Mouse (Mus musculus): ENCODE measurements around the gene Ccdc124. TPM values are rescaled to one million over a fixed set of nuclear protein-coding genes. Genes with fewer than 3 reads are reported as not detected.

Ccdc124 gene
- polyA plus RNA-seq, 1 experiment = 62.8 TPM

DNA sequence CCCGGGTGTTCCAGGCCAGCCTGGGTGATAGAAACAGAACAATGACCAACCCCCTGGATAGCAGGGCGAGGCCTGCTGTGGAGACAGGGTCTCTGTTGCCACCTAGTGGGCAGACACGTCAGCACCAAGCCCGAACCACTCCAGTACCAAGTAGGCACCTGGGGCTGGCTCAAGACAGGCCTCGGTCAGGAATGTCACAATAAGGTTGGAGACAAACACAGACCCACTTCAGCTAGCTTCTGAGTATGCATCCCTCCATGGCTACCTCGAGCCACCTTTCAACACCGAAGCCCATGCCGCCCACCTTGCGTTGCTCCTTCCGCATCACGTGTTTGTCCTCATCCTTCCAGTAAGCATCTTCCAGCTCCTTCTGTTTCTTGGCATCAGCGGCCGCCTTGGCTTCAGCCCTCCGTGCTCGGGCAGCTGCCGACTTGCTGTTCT, 4.1 kb downstream of the Ccdc124 start:
- Histone ChIP-seq H3K36me3 (ENCODE audit: control insufficient read depth, insufficient read depth, low read length, poor library complexity, severe bottlenecking) (no peaks in the 10 kb centered on the region; the same call in 1 of the 2 replicates), H3K9ac (ENCODE audit: low read depth, poor library complexity, severe bottlenecking) (peak overlapping the region; percentile 6; the same call in 1 of the 2 replicates), H3K4me1 (ENCODE audit: control insufficient read depth, insufficient read depth, low read length) (peaks cover 4% of the 10 kb centered on the region), H3K9me3 (replicated peaks; ENCODE audit: control insufficient read depth, insufficient read depth, low read length, poor library complexity, severe bottlenecking) (no peaks in the 10 kb centered on the region), H3K4me3 (ENCODE audit: low read depth, low read length) (peak overlapping the region; percentile 9; the same call in 1 of the 2 replicates), H3K27me3 (ENCODE audit: control insufficient read depth, insufficient read depth, low read length, poor library complexity, severe bottlenecking) (no peaks in the 10 kb centered on the region), H3K27ac (ENCODE audit: insufficient read depth, low read length) (peak overlapping the region; percentile 15; the same call in 1 of the 2 replicates)
- TF ChIP-seq POLR2A (IDR thresholded peaks at IDR 0.05; ENCODE audit: insufficient read depth, low read length) (no peak), EP300 (IDR thresholded peaks at IDR 0.05; ENCODE audit: insufficient read depth, low read depth, low read length) (peak; percentile 57; the same call in 1 of the 2 replicates), CTCF (IDR thresholded peaks at IDR 0.05; ENCODE audit: low read depth, low read length) (peak; percentile 96)

DNA sequence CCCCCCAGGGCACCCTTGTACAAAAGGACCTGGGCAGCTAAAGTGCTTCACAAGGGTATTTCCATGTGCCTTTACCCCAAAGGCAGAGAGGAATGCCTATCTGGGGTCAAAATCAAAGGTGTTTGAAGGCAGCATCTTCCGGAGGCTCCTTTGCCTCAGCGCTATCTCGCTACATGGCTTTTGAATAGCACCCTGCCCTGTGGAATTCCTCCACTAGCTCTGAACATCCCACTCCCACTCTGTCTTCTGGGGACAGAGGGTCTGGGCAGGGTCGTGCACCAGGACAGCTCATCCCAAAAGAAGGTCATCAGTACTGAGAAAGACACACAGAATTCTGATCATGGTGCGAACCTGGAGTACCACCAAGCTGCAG, 4.5 kb downstream of the Ccdc124 start:
- no peak for TF ChIP-seq EP300 (IDR thresholded peaks at IDR 0.05; ENCODE audit: insufficient read depth, low read depth, low read length)
- no peak for TF ChIP-seq POLR2A (IDR thresholded peaks at IDR 0.05; ENCODE audit: insufficient read depth, low read length)
- no peak for TF ChIP-seq CTCF (IDR thresholded peaks at IDR 0.05; ENCODE audit: low read depth, low read length)
- Histone ChIP-seq H3K9me3 (replicated peaks; ENCODE audit: control insufficient read depth, insufficient read depth, low read length, poor library complexity, severe bottlenecking) (no peaks in the 10 kb centered on the region), H3K4me1 (ENCODE audit: control insufficient read depth, insufficient read depth, low read length) (peaks cover 6% of the 10 kb centered on the region), H3K4me3 (ENCODE audit: low read depth, low read length) (peak overlapping the region; percentile 55), H3K27ac (ENCODE audit: insufficient read depth, low read length) (peak overlapping the region; percentile 23), H3K9ac (ENCODE audit: low read depth, poor library complexity, severe bottlenecking) (peak overlapping the region; percentile 30), H3K36me3 (ENCODE audit: control insufficient read depth, insufficient read depth, low read length, poor library complexity, severe bottlenecking) (no peaks in the 10 kb centered on the region; the same call in 1 of the 2 replicates), H3K27me3 (ENCODE audit: control insufficient read depth, insufficient read depth, low read length, poor library complexity, severe bottlenecking) (0 out of 2 replicates have a peak, but pooled peaks cover 3% of the 10 kb centered on the region)

DNA sequence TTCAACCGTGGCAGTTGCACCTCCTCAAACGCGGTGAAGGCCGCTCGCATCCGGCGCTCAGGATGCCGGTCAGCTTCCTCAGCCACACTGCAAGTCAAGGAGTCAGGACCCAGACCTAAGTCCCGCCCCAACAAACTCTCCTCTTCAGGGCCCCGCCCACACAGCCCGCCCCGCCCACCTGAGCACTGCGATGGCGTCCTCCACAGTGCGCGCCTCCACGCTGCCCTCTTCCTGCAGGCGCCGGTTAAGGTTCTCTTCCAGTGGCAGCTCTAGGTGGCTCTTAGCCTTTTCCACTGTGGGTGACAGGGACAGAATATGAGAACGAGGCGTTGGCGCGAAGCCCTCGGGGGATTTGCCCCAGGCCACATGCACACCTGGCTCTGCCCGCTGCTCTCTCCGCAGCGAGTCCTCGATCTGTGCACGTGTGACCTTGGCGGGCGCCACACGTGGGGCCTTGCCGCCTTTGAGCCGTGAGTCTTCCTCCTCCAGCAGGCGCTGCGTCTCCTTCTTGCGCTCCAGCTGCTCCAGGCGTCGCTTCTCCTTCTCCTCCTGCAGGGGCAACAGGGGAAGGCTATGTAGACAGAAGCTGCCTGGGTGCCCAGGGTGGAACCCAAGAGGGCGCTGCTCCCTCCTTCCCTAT, 5.1 kb downstream of the Ccdc124 start:
- peaks cover 7% of the 10 kb centered on the region for H3K4me1 ChIP-seq (ENCODE audit: control insufficient read depth, insufficient read depth, low read length)
- H3K4me3 ChIP-seq (ENCODE audit: low read depth, low read length) = peak overlapping the region; percentile 55
- no peaks in the 10 kb centered on the region for H3K9me3 ChIP-seq (replicated peaks; ENCODE audit: control insufficient read depth, insufficient read depth, low read length, poor library complexity, severe bottlenecking)
- peak overlapping the region; percentile 30 for H3K9ac ChIP-seq (ENCODE audit: low read depth, poor library complexity, severe bottlenecking)
- peak overlapping the region; percentile 23 for H3K27ac ChIP-seq (ENCODE audit: insufficient read depth, low read length)
- TF ChIP-seq EP300 (IDR thresholded peaks at IDR 0.05; ENCODE audit: insufficient read depth, low read depth, low read length) (no peak), POLR2A (IDR thresholded peaks at IDR 0.05; ENCODE audit: insufficient read depth, low read length) (peak; percentile 53)
- H3K36me3 ChIP-seq (ENCODE audit: control insufficient read depth, insufficient read depth, low read length, poor library complexity, severe bottlenecking) = no peaks in the 10 kb centered on the region; the same call in 1 of the 2 replicates
- 0 out of 2 replicates have a peak, but pooled peaks cover 4% of the 10 kb centered on the region for H3K27me3 ChIP-seq (ENCODE audit: control insufficient read depth, insufficient read depth, low read length, poor library complexity, severe bottlenecking)

DNA sequence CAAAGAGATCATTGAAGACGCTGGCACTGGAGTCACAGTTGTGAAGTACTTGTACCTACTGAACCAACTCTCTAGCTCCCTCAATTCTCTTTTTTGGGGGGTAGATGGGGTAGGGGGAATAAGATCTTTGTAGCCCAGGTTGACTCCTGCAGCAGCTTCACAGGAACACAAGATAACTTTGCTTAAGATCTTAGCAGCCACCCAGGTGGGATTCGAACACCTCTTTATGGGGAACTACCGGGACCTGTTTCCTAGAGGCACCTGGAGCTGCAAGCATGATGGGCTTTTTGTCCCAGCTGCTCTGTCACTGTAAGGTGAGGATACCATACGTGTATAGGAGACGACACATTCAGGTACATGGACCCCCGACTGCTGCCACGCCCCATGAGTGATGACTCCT, 7.2 kb downstream of the Ccdc124 start:
- H3K4me1 ChIP-seq (ENCODE audit: control insufficient read depth, insufficient read depth, low read length) = peaks cover 4% of the 10 kb centered on the region
- peaks cover 14% of the 10 kb centered on the region for H3K27me3 ChIP-seq (ENCODE audit: control insufficient read depth, insufficient read depth, low read length, poor library complexity, severe bottlenecking)
- H3K9me3 ChIP-seq (replicated peaks; ENCODE audit: control insufficient read depth, insufficient read depth, low read length, poor library complexity, severe bottlenecking) = no peaks in the 10 kb centered on the region
- no peak for TF ChIP-seq POLR2A (IDR thresholded peaks at IDR 0.05; ENCODE audit: insufficient read depth, low read length)
- no peak for TF ChIP-seq CTCF (IDR thresholded peaks at IDR 0.05; ENCODE audit: low read depth, low read length)
- no peak for TF ChIP-seq EP300 (IDR thresholded peaks at IDR 0.05; ENCODE audit: insufficient read depth, low read depth, low read length)
- no peaks in the 10 kb centered on the region; the same call in 1 of the 2 replicates for H3K36me3 ChIP-seq (ENCODE audit: control insufficient read depth, insufficient read depth, low read length, poor library complexity, severe bottlenecking)
- H3K9ac ChIP-seq (ENCODE audit: low read depth, poor library complexity, severe bottlenecking) = no peak overlapping the region
- H3K27ac ChIP-seq (ENCODE audit: insufficient read depth, low read length) = no peak overlapping the region
- H3K4me3 ChIP-seq (ENCODE audit: low read depth, low read length) = no peak overlapping the region

DNA sequence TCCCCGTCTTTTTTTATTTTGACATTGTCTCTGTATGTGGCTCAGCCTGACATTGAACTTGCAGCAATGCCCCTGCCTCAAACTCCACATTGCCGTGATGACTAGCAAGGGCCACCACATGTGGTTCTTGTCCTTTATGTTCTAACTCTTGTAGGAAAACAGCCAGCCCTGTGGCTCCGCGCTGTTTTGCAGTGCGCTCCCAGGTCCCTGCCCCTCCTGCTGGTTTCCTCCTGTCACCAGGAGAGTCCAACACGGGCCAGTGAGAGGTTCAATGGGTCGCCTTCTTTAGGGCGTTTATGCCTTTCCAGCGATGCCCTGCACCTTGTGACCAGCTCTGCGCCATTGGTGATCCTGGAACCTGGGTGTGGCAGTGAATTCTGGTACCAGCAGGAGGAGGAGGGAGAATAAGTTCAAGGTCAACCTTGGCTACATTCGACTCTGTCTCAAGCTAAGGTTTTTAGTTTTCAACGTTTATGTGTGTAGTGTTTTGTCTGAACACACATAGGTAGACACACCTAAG, 7.7 kb downstream of the Ccdc124 start:
- H3K36me3 ChIP-seq (ENCODE audit: control insufficient read depth, insufficient read depth, low read length, poor library complexity, severe bottlenecking) = no peaks in the 10 kb centered on the region; the same call in 1 of the 2 replicates
- no peaks in the 10 kb centered on the region for H3K9me3 ChIP-seq (replicated peaks; ENCODE audit: control insufficient read depth, insufficient read depth, low read length, poor library complexity, severe bottlenecking)
- TF ChIP-seq POLR2A (IDR thresholded peaks at IDR 0.05; ENCODE audit: insufficient read depth, low read length) (no peak), EP300 (IDR thresholded peaks at IDR 0.05; ENCODE audit: insufficient read depth, low read depth, low read length) (peak; percentile 59; the same call in 1 of the 2 replicates)
- H3K9ac ChIP-seq (ENCODE audit: low read depth, poor library complexity, severe bottlenecking) = 0 out of 2 replicates have a peak overlapping the region, but pooled peaks have one; percentile 13
- peaks cover 3% of the 10 kb centered on the region for H3K4me1 ChIP-seq (ENCODE audit: control insufficient read depth, insufficient read depth, low read length)
- H3K27me3 ChIP-seq (ENCODE audit: control insufficient read depth, insufficient read depth, low read length, poor library complexity, severe bottlenecking) = peaks cover 14% of the 10 kb centered on the region
- H3K27ac ChIP-seq (ENCODE audit: insufficient read depth, low read length) = peak overlapping the region; percentile 75
- peak overlapping the region; percentile 63 for H3K4me3 ChIP-seq (ENCODE audit: low read depth, low read length)
